In the genomic region with DNA sequence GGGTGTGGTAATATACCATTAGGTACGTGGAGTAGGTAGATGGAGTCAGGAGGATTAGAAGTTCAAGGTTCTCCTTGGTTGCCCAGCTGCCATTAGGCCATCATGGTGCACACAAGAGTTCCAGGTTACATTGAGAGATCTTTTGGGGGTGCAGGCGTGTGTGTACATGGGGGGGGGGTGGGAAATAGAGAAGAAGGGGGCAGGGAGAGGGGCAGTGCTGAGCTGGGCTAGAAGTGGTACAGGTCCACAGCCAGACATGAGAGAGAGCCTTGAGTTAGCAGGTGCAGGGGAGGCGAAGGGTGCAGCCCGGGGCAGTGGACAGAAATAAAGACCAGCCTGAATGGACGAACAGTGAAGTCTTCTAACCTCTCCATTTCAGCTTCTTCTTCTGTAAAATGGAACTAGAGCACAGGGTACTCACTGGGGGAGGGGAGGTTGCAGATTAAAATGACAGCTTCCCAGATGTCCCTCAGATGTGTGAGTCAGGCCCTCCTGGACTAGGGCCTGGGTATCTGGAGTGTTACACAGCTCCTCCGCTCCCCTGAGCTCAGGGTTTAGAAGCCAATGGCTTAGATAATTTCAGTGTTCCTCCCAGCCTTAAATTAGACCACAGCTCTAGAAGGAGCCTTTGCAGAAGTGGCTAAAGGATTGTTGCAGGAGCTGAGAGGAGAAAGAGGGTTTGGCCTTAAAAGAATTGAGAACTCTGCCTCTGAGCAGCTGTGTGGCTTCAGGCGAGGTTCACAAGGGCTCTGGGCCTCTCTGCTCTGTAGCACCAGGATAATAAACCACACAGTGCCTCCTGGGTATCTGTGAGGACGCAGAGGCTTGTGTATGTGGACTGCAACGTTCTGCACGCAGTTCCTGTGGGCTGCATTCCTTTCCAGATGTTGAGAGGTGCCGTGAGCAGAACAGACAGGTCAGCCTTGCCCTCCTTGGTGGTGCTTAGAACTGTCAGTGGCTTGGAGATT, we compare ENCODE assay signal across 7 mouse cellular contexts. TPM values are rescaled to one million over a fixed set of nuclear protein-coding genes. Genes with fewer than 3 reads are reported as not detected.
A peak's percentile ranks its signal among the peaks of the same experiment; 100 is the strongest.
DNase-seq lines count a peak whose midpoint lies in the region; ATAC-seq and TF ChIP-seq lines count a peak whose summit lies in the region.

No protein-coding gene starts in this region.

- DNase-seq in kidney, postnatal 0 days (ENCODE audit: low spot score): no peak
- DNase-seq in kidney, postnatal 25 days: no peak
- peak; percentile 39 for DNase-seq in brain, adult 2 months (ENCODE audit: low read depth, low spot score)
- DNase-seq in heart, postnatal 0 days (ENCODE audit: low spot score): no peak
- DNase-seq in right cerebral cortex, postnatal 25 days: no peak
- no peak for DNase-seq in layer of hippocampus, adult 9-11 months

- no peaks in the 10 kb centered on the region for H3K9me3 ChIP-seq in kidney, postnatal 0 days (replicated peaks; ENCODE audit: low read length)
- H3K9me3 ChIP-seq in heart, postnatal 0 days (replicated peaks; ENCODE audit: control insufficient read depth, low read length): no peaks in the 10 kb centered on the region

- WGBS in kidney, postnatal 0 days: 63% methylated on average over 11 of the region's 11 CpGs
- WGBS in heart, postnatal 0 days: 60% methylated on average over 11 of the region's 11 CpGs

- ATAC-seq in kidney, postnatal 0 days (replicated peaks; ENCODE audit: low FRiP score, low read depth): no peak
- ATAC-seq in heart, postnatal 0 days (ENCODE audit: insufficient read depth, low read depth): no peak
- peak; percentile 55 for ATAC-seq in megakaryocyte-erythroid progenitor cell, adult 5-6 weeks (replicated peaks; ENCODE audit: low FRiP score, low TSS enrichment, poor library complexity, severe bottlenecking)

- H3K4me1 ChIP-seq in kidney, postnatal 0 days (replicated peaks; ENCODE audit: insufficient read depth, low read length): peaks cover 25% of the 10 kb centered on the region
- H3K4me1 ChIP-seq in heart, postnatal 0 days (ENCODE audit: control insufficient read depth, insufficient read depth): peaks cover 35% of the 10 kb centered on the region

- H3K36me3 ChIP-seq in kidney, postnatal 0 days (ENCODE audit: insufficient read depth, low read length): peaks cover 30% of the 10 kb centered on the region
- H3K36me3 ChIP-seq in heart, postnatal 0 days (replicated peaks; ENCODE audit: control insufficient read depth, insufficient read depth, low read length): peaks cover 42% of the 10 kb centered on the region

- no peak overlapping the region for H3K4me3 ChIP-seq in kidney, postnatal 0 days (replicated peaks; ENCODE audit: low read depth, low read length)
- no peak overlapping the region for H3K4me3 ChIP-seq in heart, postnatal 0 days (ENCODE audit: low read depth, low read length)

- peak overlapping the region; percentile 90 for H3K27ac ChIP-seq in kidney, postnatal 0 days
- H3K27ac ChIP-seq in heart, postnatal 0 days (ENCODE audit: low read depth): peak overlapping the region; percentile 75

- H3K4me2 ChIP-seq in kidney, postnatal 0 days (ENCODE audit: low read length): no peak overlapping the region
- H3K4me2 ChIP-seq in heart, postnatal 0 days (ENCODE audit: low read depth, low read length): no peak overlapping the region

- TF ChIP-seq CTCF in kidney, postnatal 0 days (IDR thresholded peaks at IDR 0.05; ENCODE audit: low read depth): no peak
- TF ChIP-seq CTCF in heart, postnatal 0 days (IDR thresholded peaks at IDR 0.05; ENCODE audit: low read depth): no peak

- H3K9ac ChIP-seq in kidney, postnatal 0 days (ENCODE audit: low read depth, low read length): no peak overlapping the region
- no peak overlapping the region; the same call in 1 of the 2 replicates for H3K9ac ChIP-seq in heart, postnatal 0 days (replicated peaks; ENCODE audit: low read depth, low read length)

- no peaks in the 10 kb centered on the region for H3K27me3 ChIP-seq in kidney, postnatal 0 days (ENCODE audit: insufficient read depth, low read length)
- no peaks in the 10 kb centered on the region for H3K27me3 ChIP-seq in heart, postnatal 0 days (ENCODE audit: control insufficient read depth, insufficient read depth, low read length)

- no peak for TF ChIP-seq EP300 in heart, postnatal 0 days (IDR thresholded peaks at IDR 0.05; ENCODE audit: low read depth)

RNA-seq across cellular contexts. Expression of a gene that starts 47.7 kb away (rescaled TPM):
- polyA plus RNA-seq in kidney, postnatal 0 days (2015; fragmentation: Nextera tagmentation; extraction: Ambion mirVana): 6.4 and 6.7 TPM in 2 replicates
- 40.5 and 57.2 TPM in 2 replicates for total RNA-seq in heart, postnatal 0 days (2014; rRNA removed; ENCODE audit: low replicate concordance)
- polyA plus RNA-seq in heart, postnatal 0 days (2015; fragmentation: Nextera tagmentation; extraction: Ambion mirVana): 4.6 and 5.2 TPM in 2 replicates
- total RNA-seq in megakaryocyte-erythroid progenitor cell, adult 5-6 weeks (2014; fragmentation: Nextera tagmentation): 4.8 and 7.0 TPM in 2 replicates
- total RNA-seq in megakaryocyte-erythroid progenitor cell, adult 5-6 weeks (2017): 0.33 and 0.72 TPM in 2 replicates
